Mouse (Mus musculus) NIH3T3 (cell line): ENCODE measurements at regions not wholly inside any gene's neighbourhood (a gene's known extent, or its start where the extent isn't known, plus 50 kb on each side); places are given as distances from the start of the nearest gene placed in this dataset.
A peak's percentile ranks its signal among the peaks of the same experiment; 100 is the strongest.

Experiments used
- DNase-seq: peaks from one replicate; pipeline ENCODE4 v3.0.0-alpha.2; 2012; ENCODE audit warnings: low read depth

GRCm38 (mm10) chr9:120677216-120677615, 106.0 kb downstream of the Rpl14 start:
- no peak for DNase-seq

- no peak for DNase-seq
Observed at GRCm38 (mm10) chr9:120679822-120680426, 108.7 kb downstream of the Rpl14 start.

- no peak for DNase-seq
Observed at GRCm38 (mm10) chr9:120681404-120681803, 110.2 kb downstream of the Rpl14 start.

- DNase-seq: no peak
Observed at GRCm38 (mm10) chr9:120685961-120686360, 114.7 kb downstream of the Rpl14 start.

- DNase-seq: no peak
Observed at GRCm38 (mm10) chr9:120689025-120689424, 117.8 kb downstream of the Rpl14 start.

GRCm38 (mm10) chr9:120690510-120690909, 119.3 kb downstream of the Rpl14 start:
- peak; percentile 16 for DNase-seq

- DNase-seq: peak; percentile 96
Observed at GRCm38 (mm10) chr9:120690961-120691941, 120.0 kb downstream of the Rpl14 start.

GRCm38 (mm10) chr9:120691971-120692401, 120.7 kb downstream of the Rpl14 start:
- DNase-seq: no peak

- DNase-seq: no peak
Observed at GRCm38 (mm10) chr9:120694457-120694856, 123.2 kb downstream of the Rpl14 start.

GRCm38 (mm10) chr9:120695966-120696365, 124.7 kb downstream of the Rpl14 start:
- no peak for DNase-seq

GRCm38 (mm10) chr9:120697749-120698148, 126.5 kb downstream of the Rpl14 start:
- no peak for DNase-seq

GRCm38 (mm10) chr9:120699781-120700180, 128.5 kb downstream of the Rpl14 start:
- DNase-seq: no peak

- DNase-seq: no peak
Observed at GRCm38 (mm10) chr9:120702836-120703235, 131.6 kb downstream of the Rpl14 start.

- no peak for DNase-seq
Observed at GRCm38 (mm10) chr9:120703291-120703930, 132.2 kb downstream of the Rpl14 start.

GRCm38 (mm10) chr9:120706562-120707198, 135.4 kb downstream of the Rpl14 start:
- no peak for DNase-seq

GRCm38 (mm10) chr9:120708507-120708906, 137.3 kb downstream of the Rpl14 start:
- DNase-seq: no peak

- peak; percentile 77 for DNase-seq
Observed at GRCm38 (mm10) chr9:120709146-120709655, 138.0 kb downstream of the Rpl14 start.

GRCm38 (mm10) chr9:120712987-120713386, 141.7 kb downstream of the Rpl14 start:
- no peak for DNase-seq

- DNase-seq: peak; percentile 61
Observed at GRCm38 (mm10) chr9:120715665-120716121, 144.4 kb downstream of the Rpl14 start.

GRCm38 (mm10) chr9:120718812-120719211, 147.6 kb downstream of the Rpl14 start:
- no peak for DNase-seq

- DNase-seq: no peak
Observed at GRCm38 (mm10) chr9:120721451-120722123, 150.3 kb downstream of the Rpl14 start.
